Mouse (Mus musculus): ENCODE data around the gene Ctnnb1. TPM values are rescaled to one million over a fixed set of nuclear protein-coding genes. Genes with fewer than 3 reads are reported as not detected.

Ctnnb1 gene
- polyA plus RNA-seq, 1 experiment: 20.2 TPM

- Histone ChIP-seq H3K27me3 (replicated peaks) (peaks cover 15% of the 10 kb centered on the region), H3K4me1 (peaks cover 8% of the 10 kb centered on the region), H3K4me3 (replicated peaks) (no peak overlapping the region), H3K9me3 (no peaks in the 10 kb centered on the region), H3K36me3 (replicated peaks; ENCODE audit: low read length) (peaks cover 15% of the 10 kb centered on the region)
- TF ChIP-seq GATA1 (IDR thresholded peaks at IDR 0.05; ENCODE audit: borderline replicate concordance, low read length) (no peak), FLI1 (IDR thresholded peaks at IDR 0.05; ENCODE audit: low read length) (no peak)
Measured at GRCm38 (mm10) chr9:120973026-120973515, 44.1 kb downstream of the Ctnnb1 start.

- no peak overlapping the region for H3K4me3 ChIP-seq (replicated peaks)
- H3K9me3 ChIP-seq: no peaks in the 10 kb centered on the region
- H3K4me1 ChIP-seq: peaks cover 8% of the 10 kb centered on the region
- peaks cover 3% of the 10 kb centered on the region for H3K36me3 ChIP-seq (replicated peaks; ENCODE audit: low read length)
- H3K27me3 ChIP-seq (replicated peaks): peaks cover 21% of the 10 kb centered on the region
- TF ChIP-seq GATA1 (IDR thresholded peaks at IDR 0.05; ENCODE audit: borderline replicate concordance, low read length) (no peak), FLI1 (IDR thresholded peaks at IDR 0.05; ENCODE audit: low read length) (no peak)
Measured at GRCm38 (mm10) chr9:120974209-120974608, 45.2 kb downstream of the Ctnnb1 start.

- Histone ChIP-seq H3K4me3 (replicated peaks) (no peak overlapping the region), H3K27me3 (replicated peaks) (peaks cover 31% of the 10 kb centered on the region), H3K4me1 (peaks cover 8% of the 10 kb centered on the region), H3K36me3 (replicated peaks; ENCODE audit: low read length) (no peaks in the 10 kb centered on the region), H3K9me3 (no peaks in the 10 kb centered on the region)
- no peak for TF ChIP-seq FLI1 (IDR thresholded peaks at IDR 0.05; ENCODE audit: low read length)
- TF ChIP-seq GATA1 (IDR thresholded peaks at IDR 0.05; ENCODE audit: borderline replicate concordance, low read length): no peak
Measured at GRCm38 (mm10) chr9:120976158-120976557, 47.1 kb downstream of the Ctnnb1 start.

GRCm38 (mm10) chr9:120976856-120977255 is 47.8 kb downstream of the Ctnnb1 start:
- Histone ChIP-seq H3K9me3 (no peaks in the 10 kb centered on the region), H3K36me3 (replicated peaks; ENCODE audit: low read length) (no peaks in the 10 kb centered on the region), H3K4me1 (peaks cover 8% of the 10 kb centered on the region), H3K4me3 (replicated peaks) (no peak overlapping the region), H3K27me3 (replicated peaks) (peaks cover 34% of the 10 kb centered on the region)
- TF ChIP-seq FLI1 (IDR thresholded peaks at IDR 0.05; ENCODE audit: low read length) (no peak), GATA1 (IDR thresholded peaks at IDR 0.05; ENCODE audit: borderline replicate concordance, low read length) (no peak)

GRCm38 (mm10) chr9:120981777-120982176 is 52.8 kb downstream of the Ctnnb1 start:
- TF ChIP-seq FLI1 (IDR thresholded peaks at IDR 0.05; ENCODE audit: low read length) (no peak), GATA1 (IDR thresholded peaks at IDR 0.05; ENCODE audit: borderline replicate concordance, low read length) (no peak)
- H3K4me3 ChIP-seq (replicated peaks): no peak overlapping the region

GRCm38 (mm10) chr9:120983849-120984248 is 54.8 kb downstream of the Ctnnb1 start:
- TF ChIP-seq FLI1 (IDR thresholded peaks at IDR 0.05; ENCODE audit: low read length) (no peak), GATA1 (IDR thresholded peaks at IDR 0.05; ENCODE audit: borderline replicate concordance, low read length) (no peak)
- no peaks in the 10 kb centered on the region for H3K9me3 ChIP-seq

More at GRCm38 (mm10) chr9:120981777-120982176, 52.8 kb downstream of the Ctnnb1 start:
- Histone ChIP-seq H3K4me1 (no peaks in the 10 kb centered on the region; the same call in 1 of the 2 replicates), H3K9me3 (no peaks in the 10 kb centered on the region), H3K27me3 (replicated peaks) (peaks cover 50% of the 10 kb centered on the region), H3K36me3 (replicated peaks; ENCODE audit: low read length) (no peaks in the 10 kb centered on the region)

GRCm38 (mm10) chr9:120984509-120984908 is 55.5 kb downstream of the Ctnnb1 start:
- Histone ChIP-seq H3K4me1 (no peaks in the 10 kb centered on the region; the same call in 1 of the 2 replicates), H3K4me3 (replicated peaks) (no peak overlapping the region), H3K9me3 (no peaks in the 10 kb centered on the region), H3K36me3 (replicated peaks; ENCODE audit: low read length) (no peaks in the 10 kb centered on the region), H3K27me3 (replicated peaks) (peaks cover 56% of the 10 kb centered on the region)
- TF ChIP-seq FLI1 (IDR thresholded peaks at IDR 0.05; ENCODE audit: low read length): no peak
- no peak for TF ChIP-seq GATA1 (IDR thresholded peaks at IDR 0.05; ENCODE audit: borderline replicate concordance, low read length)

More at GRCm38 (mm10) chr9:120983849-120984248, 54.8 kb downstream of the Ctnnb1 start:
- Histone ChIP-seq H3K4me3 (replicated peaks) (peak overlapping the region; percentile 24), H3K4me1 (no peaks in the 10 kb centered on the region; the same call in 1 of the 2 replicates), H3K27me3 (replicated peaks) (peaks cover 57% of the 10 kb centered on the region), H3K36me3 (replicated peaks; ENCODE audit: low read length) (no peaks in the 10 kb centered on the region)

GRCm38 (mm10) chr9:120985009-120985408 is 56.0 kb downstream of the Ctnnb1 start:
- no peak overlapping the region for H3K4me3 ChIP-seq (replicated peaks)
- TF ChIP-seq GATA1 (IDR thresholded peaks at IDR 0.05; ENCODE audit: borderline replicate concordance, low read length) (no peak), FLI1 (IDR thresholded peaks at IDR 0.05; ENCODE audit: low read length) (no peak)
- H3K4me1 ChIP-seq: no peaks in the 10 kb centered on the region; the same call in 1 of the 2 replicates
- no peaks in the 10 kb centered on the region for H3K36me3 ChIP-seq (replicated peaks; ENCODE audit: low read length)
- no peaks in the 10 kb centered on the region for H3K9me3 ChIP-seq
- peaks cover 54% of the 10 kb centered on the region for H3K27me3 ChIP-seq (replicated peaks)

- H3K36me3 ChIP-seq (replicated peaks; ENCODE audit: low read length): no peaks in the 10 kb centered on the region
- H3K27me3 ChIP-seq (replicated peaks): peaks cover 53% of the 10 kb centered on the region
- no peaks in the 10 kb centered on the region; the same call in 1 of the 2 replicates for H3K4me1 ChIP-seq
- no peak overlapping the region for H3K4me3 ChIP-seq (replicated peaks)
- H3K9me3 ChIP-seq: no peaks in the 10 kb centered on the region
- no peak for TF ChIP-seq FLI1 (IDR thresholded peaks at IDR 0.05; ENCODE audit: low read length)
- TF ChIP-seq GATA1 (IDR thresholded peaks at IDR 0.05; ENCODE audit: borderline replicate concordance, low read length): no peak
Measured at GRCm38 (mm10) chr9:120985524-120985923, 56.5 kb downstream of the Ctnnb1 start.

- no peaks in the 10 kb centered on the region; the same call in 1 of the 2 replicates for H3K4me1 ChIP-seq
- H3K9me3 ChIP-seq: no peaks in the 10 kb centered on the region
- H3K4me3 ChIP-seq (replicated peaks): no peak overlapping the region
- TF ChIP-seq FLI1 (IDR thresholded peaks at IDR 0.05; ENCODE audit: low read length) (no peak), GATA1 (IDR thresholded peaks at IDR 0.05; ENCODE audit: borderline replicate concordance, low read length) (no peak)
- H3K27me3 ChIP-seq (replicated peaks): peaks cover 53% of the 10 kb centered on the region
- no peaks in the 10 kb centered on the region for H3K36me3 ChIP-seq (replicated peaks; ENCODE audit: low read length)
Measured at GRCm38 (mm10) chr9:120986255-120986654, 57.2 kb downstream of the Ctnnb1 start.

Measured in megakaryocyte, embryonic 14.5 days (primary cell).